In genomic region chr3:31240840-31241239, GRCm38 (mm10) we compare ENCODE assay signal across 22 mouse cellular contexts.
DNase-seq lines count a peak whose midpoint lies in the region; ATAC-seq and TF ChIP-seq lines count a peak whose summit lies in the region.
"Had no signal": no experiment of that assay in that cellular context is flagged by ENCODE, and none has a peak within 500 bp of the region (broad histone marks: within the 10 kb centered on the region; RNA-seq: fewer than 3 reads in every experiment).

No protein-coding gene starts in this region.

- no peaks in the 10 kb centered on the region for H3K9me3 ChIP-seq in embryonic facial prominence, embryonic 11.5 days (replicated peaks; ENCODE audit: control insufficient read depth, low read length)
- H3K9me3 ChIP-seq in embryonic facial prominence, embryonic 10.5 days, result no peaks in the 10 kb centered on the region
- H3K9me3 ChIP-seq in hindbrain, postnatal 0 days (ENCODE audit: low read length), result no peaks in the 10 kb centered on the region
- H3K9me3 ChIP-seq in hindbrain, embryonic 10.5 days, result no peaks in the 10 kb centered on the region
- no peaks in the 10 kb centered on the region for H3K9me3 ChIP-seq in kidney, postnatal 0 days (replicated peaks; ENCODE audit: low read length)
- H3K9me3 ChIP-seq: embryonic facial prominence, embryonic 12.5 days; forebrain, embryonic 12.5 days; G1E; heart, embryonic 15.5 days had no signal

- DNase-seq in embryonic facial prominence, embryonic 11.5 days (ENCODE audit: low spot score), result no peak
- no peak for DNase-seq in embryonic facial prominence, embryonic 10.5 days (ENCODE audit: low spot score)
- no peak for DNase-seq in hindbrain, postnatal 0 days (ENCODE audit: low spot score)
- no peak for DNase-seq in hindbrain, embryonic 10.5 days (ENCODE audit: low spot score)
- peak; percentile 51 for DNase-seq in kidney, postnatal 0 days (ENCODE audit: low spot score)
- no peak for DNase-seq in kidney, adult 9 months
- DNase-seq in retina, embryonic 14.5 days (ENCODE audit: low spot score), result peak; percentile 73
- DNase-seq: adrenal gland, adult 8-10 months; adrenal gland, postnatal 36 days; B cell, adult 2 months; cerebellum, adult 2 months; cerebellum, postnatal 10 days; forebrain, postnatal 0 days; gastrocnemius, postnatal 14 days; heart, adult 2 months; heart, postnatal 14 days had no signal

- no peak overlapping the region for H3K4me2 ChIP-seq in embryonic facial prominence, embryonic 11.5 days (ENCODE audit: low read depth, low read length)
- H3K4me2 ChIP-seq in hindbrain, postnatal 0 days (ENCODE audit: low read depth, low read length), result no peak overlapping the region
- no peak overlapping the region for H3K4me2 ChIP-seq in kidney, postnatal 0 days (ENCODE audit: low read length)
- H3K4me2 ChIP-seq: embryonic facial prominence, embryonic 12.5 days; forebrain, embryonic 12.5 days; heart, embryonic 11.5 days; heart, embryonic 15.5 days had no signal

- 71% methylated on average over 8 of the region's 8 CpGs for WGBS in embryonic facial prominence, embryonic 11.5 days
- 79% methylated on average over 8 of the region's 8 CpGs for WGBS in embryonic facial prominence, embryonic 10.5 days
- 76% methylated on average over 8 of the region's 8 CpGs for WGBS in hindbrain, postnatal 0 days
- WGBS in hindbrain, embryonic 10.5 days, result 86% methylated on average over 8 of the region's 8 CpGs
- 50% methylated on average over 8 of the region's 8 CpGs for WGBS in kidney, postnatal 0 days

- no peak for TF ChIP-seq CTCF in hindbrain, postnatal 0 days (IDR thresholded peaks at IDR 0.05; ENCODE audit: low read depth)
- no peak for TF ChIP-seq CTCF in kidney, postnatal 0 days (IDR thresholded peaks at IDR 0.05; ENCODE audit: low read depth)

- H3K4me3 ChIP-seq in embryonic facial prominence, embryonic 11.5 days (ENCODE audit: low read depth, low read length), result no peak overlapping the region
- H3K4me3 ChIP-seq in embryonic facial prominence, embryonic 10.5 days, result no peak overlapping the region
- no peak overlapping the region for H3K4me3 ChIP-seq in hindbrain, postnatal 0 days (ENCODE audit: low read length)
- H3K4me3 ChIP-seq in hindbrain, embryonic 10.5 days, result no peak overlapping the region
- H3K4me3 ChIP-seq in kidney, postnatal 0 days (replicated peaks; ENCODE audit: low read depth, low read length), result no peak overlapping the region
- H3K4me3 ChIP-seq: embryonic facial prominence, embryonic 12.5 days; forebrain, embryonic 12.5 days; heart, adult 2 months; heart, embryonic 15.5 days had no signal

- no peak overlapping the region for H3K9ac ChIP-seq in embryonic facial prominence, embryonic 11.5 days (replicated peaks; ENCODE audit: low read length)
- no peak overlapping the region for H3K9ac ChIP-seq in hindbrain, postnatal 0 days (replicated peaks; ENCODE audit: low read length)
- H3K9ac ChIP-seq in kidney, postnatal 0 days (ENCODE audit: low read depth, low read length), result no peak overlapping the region
- H3K9ac ChIP-seq: embryonic facial prominence, embryonic 12.5 days; forebrain, embryonic 12.5 days; forebrain, postnatal 0 days; heart, embryonic 15.5 days had no signal

- H3K27ac ChIP-seq in embryonic facial prominence, embryonic 11.5 days (replicated peaks; ENCODE audit: low read depth, low read length), result no peak overlapping the region
- H3K27ac ChIP-seq in embryonic facial prominence, embryonic 10.5 days (replicated peaks), result no peak overlapping the region
- no peak overlapping the region for H3K27ac ChIP-seq in hindbrain, postnatal 0 days
- H3K27ac ChIP-seq in hindbrain, embryonic 10.5 days, result no peak overlapping the region
- H3K27ac ChIP-seq in kidney, postnatal 0 days, result no peak overlapping the region
- H3K27ac ChIP-seq: embryonic facial prominence, embryonic 12.5 days; forebrain, embryonic 12.5 days; heart, adult 2 months; heart, embryonic 15.5 days had no signal

- no peaks in the 10 kb centered on the region for H3K4me1 ChIP-seq in embryonic facial prominence, embryonic 11.5 days (ENCODE audit: control insufficient read depth, insufficient read depth, low read length)
- H3K4me1 ChIP-seq in embryonic facial prominence, embryonic 10.5 days, result peaks cover 12% of the 10 kb centered on the region
- no peaks in the 10 kb centered on the region for H3K4me1 ChIP-seq in hindbrain, postnatal 0 days (ENCODE audit: insufficient read depth, low read length)
- H3K4me1 ChIP-seq in hindbrain, embryonic 10.5 days (replicated peaks), result no peaks in the 10 kb centered on the region
- H3K4me1 ChIP-seq in kidney, postnatal 0 days (replicated peaks; ENCODE audit: insufficient read depth, low read length), result no peaks in the 10 kb centered on the region
- H3K4me1 ChIP-seq: embryonic facial prominence, embryonic 12.5 days; forebrain, embryonic 12.5 days; heart, embryonic 15.5 days had no signal

- no peaks in the 10 kb centered on the region for H3K27me3 ChIP-seq in embryonic facial prominence, embryonic 11.5 days (ENCODE audit: control insufficient read depth, insufficient read depth, low read length)
- H3K27me3 ChIP-seq in embryonic facial prominence, embryonic 10.5 days (replicated peaks; ENCODE audit: low read depth, poor library complexity, severe bottlenecking), result no peaks in the 10 kb centered on the region
- no peaks in the 10 kb centered on the region for H3K27me3 ChIP-seq in hindbrain, postnatal 0 days (ENCODE audit: insufficient read depth, low read length)
- H3K27me3 ChIP-seq in hindbrain, embryonic 10.5 days (ENCODE audit: insufficient read depth, poor library complexity, severe bottlenecking), result no peaks in the 10 kb centered on the region
- no peaks in the 10 kb centered on the region for H3K27me3 ChIP-seq in kidney, postnatal 0 days (ENCODE audit: insufficient read depth, low read length)
- H3K27me3 ChIP-seq: forebrain, embryonic 12.5 days; heart, embryonic 15.5 days had no signal

- ATAC-seq in embryonic facial prominence, embryonic 11.5 days (replicated peaks; ENCODE audit: insufficient number of reproducible peaks, low FRiP score, low TSS enrichment, low read depth), result 0 out of 2 replicates have a peak, but pooled peaks have one; percentile 44
- peak; percentile 36 for ATAC-seq in hindbrain, postnatal 0 days
- peak; percentile 75 for ATAC-seq in kidney, postnatal 0 days (replicated peaks; ENCODE audit: low FRiP score, low read depth)
- ATAC-seq: CD4-positive, CD25-positive, alpha-beta regulatory T cell, adult 4 months; forebrain, postnatal 0 days had no signal

- H3K36me3 ChIP-seq in embryonic facial prominence, embryonic 11.5 days (replicated peaks; ENCODE audit: control insufficient read depth, insufficient read depth, low read depth, low read length), result no peaks in the 10 kb centered on the region
- H3K36me3 ChIP-seq in embryonic facial prominence, embryonic 10.5 days (replicated peaks), result no peaks in the 10 kb centered on the region
- no peaks in the 10 kb centered on the region; the same call in 1 of the 2 replicates for H3K36me3 ChIP-seq in hindbrain, postnatal 0 days (ENCODE audit: insufficient read depth, low read length)
- no peaks in the 10 kb centered on the region for H3K36me3 ChIP-seq in hindbrain, embryonic 10.5 days
- H3K36me3 ChIP-seq in kidney, postnatal 0 days (ENCODE audit: insufficient read depth, low read length), result no peaks in the 10 kb centered on the region
- H3K36me3 ChIP-seq: embryonic facial prominence, embryonic 12.5 days; forebrain, embryonic 12.5 days; G1E; heart, embryonic 15.5 days had no signal

Comparison
In these comparisons a context has a peak if more than half of its experiments do, and no peak if none do; other contexts are left out.
1. DNase-seq: peak in kidney, postnatal 0 days (single experiment) and retina, embryonic 14.5 days (single experiment); none in embryonic facial prominence, embryonic 11.5 days (single experiment), embryonic facial prominence, embryonic 10.5 days (single experiment), hindbrain, postnatal 0 days (single experiment), hindbrain, embryonic 10.5 days (single experiment) and kidney, adult 9 months (single experiment).
2. Peak in every context shown above with its lines, with median percentiles within 50 percentile points of each other: ATAC-seq.